Mouse (Mus musculus) liver, embryonic 18 days (tissue): Measurements from ENCODE around the gene Ndufa1. TPM values are rescaled to one million over a fixed set of nuclear protein-coding genes. Genes with fewer than 3 reads are reported as not detected.

ENCODE experiments used
- polyA plus RNA-seq: library from polyadenylated mRNA; depleted of rRNA; stranded (reverse); fragments of >200 nt; gene quantifications from 2 replicates; pipeline ENCODE4 v1.2.3, GENCODE M21; 2012; rRNA removed

The Ndufa1 gene
- 243 and 254 TPM in 2 replicates for polyA plus RNA-seq

GRCm38 (mm10) chrX:37191105-37191743, at the start of gene Ndufa1, which contains the start of gene Rnf113a1:
Ndufa1 (minus strand) TSS chrX:37191163.
Rnf113a1 (plus strand) TSS chrX:37191245.

GRCm38 (mm10) chrX:37222158-37222557, 31.2 kb upstream of the Ndufa1 start, which contains the start of gene Rhox1:
Rhox1 (minus strand) TSS chrX:37222258.

GRCm38 (mm10) chrX:37210941-37211340, 20.0 kb upstream of the Ndufa1 start, which contains the start of gene Gm9:
Gm9 (minus strand) TSS chrX:37211041.

GRCm38 (mm10) chrX:37168742-37169141, 22.2 kb downstream of the Ndufa1 start, which contains the start of gene Akap14:
Akap14 (minus strand) TSS chrX:37168842.

Other genes with a start within 250 kb of the Ndufa1 start
- gene Sept6, start 199.4 kb downstream of the Ndufa1 start, polyA plus RNA-seq = 4.9 TPM in 2 replicates
- gene Sowahd, start 142.3 kb downstream of the Ndufa1 start, polyA plus RNA-seq = 0.04 and 0.05 TPM in 2 replicates
- gene Rpl39, start 105.8 kb downstream of the Ndufa1 start, polyA plus RNA-seq = 435 and 498 TPM in 2 replicates
- gene Upf3b, start 80.8 kb downstream of the Ndufa1 start, polyA plus RNA-seq = 10.8 and 10.9 TPM in 2 replicates
- gene Nkap, start 64.4 kb downstream of the Ndufa1 start, polyA plus RNA-seq = 1.9 and 2.1 TPM in 2 replicates
- not detected in 2 replicates for gene Akap14, start 22.3 kb downstream of the Ndufa1 start, polyA plus RNA-seq
- gene Rnf113a1, start 82 bp upstream of the Ndufa1 start, polyA plus RNA-seq = 1.6 and 1.9 TPM in 2 replicates
- not detected in 2 replicates for gene Gm9, start 19.9 kb upstream of the Ndufa1 start, polyA plus RNA-seq
- gene Rhox1, start 31.1 kb upstream of the Ndufa1 start, polyA plus RNA-seq = not detected in 2 replicates
- gene Rhox2a, start 53.8 kb upstream of the Ndufa1 start, polyA plus RNA-seq = not detected in 2 replicates
- not detected in 2 replicates for gene Rhox3a, start 58.8 kb upstream of the Ndufa1 start, polyA plus RNA-seq
- not detected in 2 replicates for gene Rhox4a, start 74.2 kb upstream of the Ndufa1 start, polyA plus RNA-seq
- gene Rhox3a2, start 188.9 kb upstream of the Ndufa1 start, polyA plus RNA-seq = not detected in 2 replicates
- gene Rhox4a2, start 199.7 kb upstream of the Ndufa1 start, polyA plus RNA-seq = not detected in 2 replicates
- gene Rhox2b, start 220.9 kb upstream of the Ndufa1 start, polyA plus RNA-seq = not detected in 2 replicates
- not detected in 2 replicates for gene Rhox4b, start 241.3 kb upstream of the Ndufa1 start, polyA plus RNA-seq